Mouse (Mus musculus): ENCODE measurements around the gene Acp7.
"Not testable (repeated sequence)": the region's sequence is repeated elsewhere in the genome, so short reads cannot be mapped to it uniquely, and the experiment has no call there.

The Acp7 gene

GRCm38 (mm10) chr7:28631073-28631472 is at the start of gene Acp7:
TSS of gene Acp7 (minus strand) at chr7:28631332.
- no peak for DNase-seq (ENCODE audit: low read depth, low spot score)

- DNase-seq (ENCODE audit: low read depth, low spot score), result no peak
Observed at GRCm38 (mm10) chr7:28677624-28678023, 46.5 kb upstream of the Acp7 start.

- DNase-seq (ENCODE audit: low read depth, low spot score), result no peak
Observed at GRCm38 (mm10) chr7:28676811-28677541, 45.8 kb upstream of the Acp7 start.

GRCm38 (mm10) chr7:28675746-28676145 is 44.6 kb upstream of the Acp7 start:
- no peak for DNase-seq (ENCODE audit: low read depth, low spot score)

- no peak for DNase-seq (ENCODE audit: low read depth, low spot score)
Observed at GRCm38 (mm10) chr7:28674994-28675393, 43.9 kb upstream of the Acp7 start.

- DNase-seq (ENCODE audit: low read depth, low spot score), result not testable (repeated sequence)
Observed at GRCm38 (mm10) chr7:28672786-28673185, 41.7 kb upstream of the Acp7 start.

- DNase-seq (ENCODE audit: low read depth, low spot score), result no peak
Observed at GRCm38 (mm10) chr7:28672276-28672675, 41.1 kb upstream of the Acp7 start.

- DNase-seq (ENCODE audit: low read depth, low spot score), result no peak
Observed at GRCm38 (mm10) chr7:28671172-28671571, 40.0 kb upstream of the Acp7 start.

- DNase-seq (ENCODE audit: low read depth, low spot score), result no peak
Observed at GRCm38 (mm10) chr7:28665620-28666579, 34.8 kb upstream of the Acp7 start.

GRCm38 (mm10) chr7:28656430-28656829 is 25.3 kb upstream of the Acp7 start:
- DNase-seq (ENCODE audit: low read depth, low spot score), result no peak

GRCm38 (mm10) chr7:28651157-28651556 is 20.0 kb upstream of the Acp7 start:
- DNase-seq (ENCODE audit: low read depth, low spot score), result no peak

GRCm38 (mm10) chr7:28647016-28647415 is 15.9 kb upstream of the Acp7 start:
- DNase-seq (ENCODE audit: low read depth, low spot score), result no peak

- DNase-seq (ENCODE audit: low read depth, low spot score), result no peak
Observed at GRCm38 (mm10) chr7:28645947-28646475, 14.9 kb upstream of the Acp7 start.

- DNase-seq (ENCODE audit: low read depth, low spot score), result no peak
Observed at GRCm38 (mm10) chr7:28645366-28645765, 14.2 kb upstream of the Acp7 start.

- no peak for DNase-seq (ENCODE audit: low read depth, low spot score)
Observed at GRCm38 (mm10) chr7:28641546-28641945, 10.4 kb upstream of the Acp7 start.

- no peak for DNase-seq (ENCODE audit: low read depth, low spot score)
Observed at GRCm38 (mm10) chr7:28637511-28637910, 6.4 kb upstream of the Acp7 start.

- no peak for DNase-seq (ENCODE audit: low read depth, low spot score)
Observed at GRCm38 (mm10) chr7:28634128-28634527, 3.0 kb upstream of the Acp7 start.

GRCm38 (mm10) chr7:28624791-28625190 is 6.3 kb downstream of the Acp7 start:
- no peak for DNase-seq (ENCODE audit: low read depth, low spot score)

- DNase-seq (ENCODE audit: low read depth, low spot score), result no peak
Observed at GRCm38 (mm10) chr7:28619098-28619715, 11.9 kb downstream of the Acp7 start.

GRCm38 (mm10) chr7:28605951-28606350 is 25.2 kb downstream of the Acp7 start:
- DNase-seq (ENCODE audit: low read depth, low spot score), result no peak

- not testable (repeated sequence) for DNase-seq (ENCODE audit: low read depth, low spot score)
Observed at GRCm38 (mm10) chr7:28603788-28604187, 27.3 kb downstream of the Acp7 start.

GRCm38 (mm10) chr7:28603136-28603535 is 28.0 kb downstream of the Acp7 start:
- no peak for DNase-seq (ENCODE audit: low read depth, low spot score)

All from retina, adult 2 months (tissue).